Mouse (Mus musculus) neural tube, embryonic 11.5 days (tissue): ENCODE measurements around the gene Jaml. TPM values are rescaled to one million over a fixed set of nuclear protein-coding genes. Genes with fewer than 3 reads are reported as not detected.

ENCODE experiments used
- polyA plus RNA-seq: library from polyadenylated mRNA; unstranded; fragments of >200 nt; fragmentation: Nextera tagmentation; extraction: Ambion mirVana; gene quantifications from 2 replicates; pipeline ENCODE4 v1.2.1, GENCODE M21; 2014

The Jaml gene
- polyA plus RNA-seq, 1 experiment from 2014 or later = 0.09 TPM

Other genes with a start within 250 kb of the Jaml start
- 13.4 and 13.5 TPM in 2 replicates for gene Kmt2a, start 197.9 kb upstream of the Jaml start, polyA plus RNA-seq
- 555 and 597 TPM in 2 replicates for gene Atp5l, start 158.4 kb upstream of the Jaml start, polyA plus RNA-seq
- 38.2 and 38.3 TPM in 2 replicates for gene Ube4a, start 113.6 kb upstream of the Jaml start, polyA plus RNA-seq
- gene Cd3g, start 98.8 kb upstream of the Jaml start, polyA plus RNA-seq = not detected in 2 replicates
- not detected in 2 replicates for gene Cd3d, start 97.4 kb upstream of the Jaml start, polyA plus RNA-seq
- gene Cd3e, start 69.6 kb upstream of the Jaml start, polyA plus RNA-seq = not detected in 2 replicates
- gene Mpzl2, start 39.4 kb upstream of the Jaml start, polyA plus RNA-seq = 3.7 and 3.9 TPM in 2 replicates
- gene Mpzl3, start 24.0 kb upstream of the Jaml start, polyA plus RNA-seq = 1.8 and 1.9 TPM in 2 replicates
- gene Scn2b, start 38.6 kb downstream of the Jaml start, polyA plus RNA-seq = 3.4 and 4.4 TPM in 2 replicates
- 0.12 TPM in 2 replicates for gene Scn4b, start 59.2 kb downstream of the Jaml start, polyA plus RNA-seq
- not detected in 2 replicates for gene BC049352, start 102.8 kb downstream of the Jaml start, polyA plus RNA-seq
- gene Tmprss4, start 124.9 kb downstream of the Jaml start, polyA plus RNA-seq = not detected in 2 replicates
- gene Il10ra, start 190.0 kb downstream of the Jaml start, polyA plus RNA-seq = 0.77 and 1.4 TPM in 2 replicates
- 0.16 TPM in 1 of 2 replicates, not detected in the other for gene Tmprss13, start 239.9 kb downstream of the Jaml start, polyA plus RNA-seq